Mouse (Mus musculus): ENCODE measurements around the gene Acot11. TPM values are rescaled to one million over a fixed set of nuclear protein-coding genes. Genes with fewer than 3 reads are reported as not detected.

Gene Acot11
- polyA plus RNA-seq (2015; fragmentation: Nextera tagmentation; extraction: Ambion mirVana) = 1.7 and 1.8 TPM in 2 replicates

GRCm38 (mm10) chr4:106804910-106805274, at the start of gene Acot11:
Gene Acot11, minus strand, starts transcription at chr4:106804998.

GRCm38 (mm10) chr4:106733636-106734035, 71.2 kb downstream of the Acot11 start, which contains the start of gene Fam151a:
Gene Fam151a, plus strand, starts transcription at chr4:106733889.

GRCm38 (mm10) chr4:106730814-106731213, 74.0 kb downstream of the Acot11 start, which contains the start of gene Mroh7:
Gene Mroh7, minus strand, starts transcription at chr4:106730925.

Other genes with a start within 250 kb of the Acot11 start
- 2.5 and 3.0 TPM in 2 replicates for gene Dhcr24, start 244.0 kb downstream of the Acot11 start, polyA plus RNA-seq (2015; fragmentation: Nextera tagmentation; extraction: Ambion mirVana)
- not detected in 2 replicates for gene Lexm, start 187.8 kb downstream of the Acot11 start, polyA plus RNA-seq (2015; fragmentation: Nextera tagmentation; extraction: Ambion mirVana)
- 0.84 and 1.1 TPM in 2 replicates for gene Ttc22, start 182.6 kb downstream of the Acot11 start, polyA plus RNA-seq (2015; fragmentation: Nextera tagmentation; extraction: Ambion mirVana)
- 5.9 and 9.5 TPM in 2 replicates for gene Pars2, start 153.9 kb downstream of the Acot11 start, polyA plus RNA-seq (2015; fragmentation: Nextera tagmentation; extraction: Ambion mirVana)
- gene Ttc4, start 126.1 kb downstream of the Acot11 start, polyA plus RNA-seq (2015; fragmentation: Nextera tagmentation; extraction: Ambion mirVana) = 45.9 and 47.9 TPM in 2 replicates
- 0.58 and 0.65 TPM in 2 replicates for gene Mroh7, start 74.1 kb downstream of the Acot11 start, polyA plus RNA-seq (2015; fragmentation: Nextera tagmentation; extraction: Ambion mirVana)
- gene Fam151a, start 71.1 kb downstream of the Acot11 start, polyA plus RNA-seq (2015; fragmentation: Nextera tagmentation; extraction: Ambion mirVana) = 0.24 and 0.32 TPM in 2 replicates
- gene Ssbp3, start 105.7 kb upstream of the Acot11 start, polyA plus RNA-seq (2015; fragmentation: Nextera tagmentation; extraction: Ambion mirVana) = 70.1 and 87.8 TPM in 2 replicates

Measured in adrenal gland, postnatal 0 days (tissue).